Mouse (Mus musculus): ENCODE data around the gene Ntn1.

Ntn1 gene

GRCm38 (mm10) chr11:68385021-68385821, 15.4 kb downstream of the Ntn1 start:
- in situ Hi-C loops (cut with MboI, MseI), result no loop called here

GRCm38 (mm10) chr11:68384592-68385020, 16.0 kb downstream of the Ntn1 start:
- in situ Hi-C loops (cut with MboI, MseI), result no loop called here

GRCm38 (mm10) chr11:68384131-68384530, 16.5 kb downstream of the Ntn1 start:
- in situ Hi-C loops (cut with MboI, MseI), result no loop called here

- in situ Hi-C loops (cut with MboI, MseI), result no loop called here
These were observed 17.1 kb downstream of the Ntn1 start for GRCm38 (mm10) chr11:68383519-68383918.

GRCm38 (mm10) chr11:68381833-68382232, 18.8 kb downstream of the Ntn1 start:
- in situ Hi-C loops (cut with MboI, MseI), result no loop called here

- in situ Hi-C loops (cut with MboI, MseI), result no loop called here
These were observed 19.3 kb downstream of the Ntn1 start for GRCm38 (mm10) chr11:68381318-68381717.

GRCm38 (mm10) chr11:68378946-68379764, 21.5 kb downstream of the Ntn1 start:
- in situ Hi-C loops (cut with MboI, MseI), result no loop called here

- in situ Hi-C loops (cut with MboI, MseI), result no loop called here
These were observed 22.2 kb downstream of the Ntn1 start for GRCm38 (mm10) chr11:68378419-68378818.

- in situ Hi-C loops (cut with MboI, MseI), result no loop called here
These were observed 27.5 kb downstream of the Ntn1 start for GRCm38 (mm10) chr11:68373105-68373504.

- in situ Hi-C loops (cut with MboI, MseI), result no loop called here
These were observed 29.0 kb downstream of the Ntn1 start for GRCm38 (mm10) chr11:68371609-68372008.

GRCm38 (mm10) chr11:68356901-68357300, 43.7 kb downstream of the Ntn1 start:
- in situ Hi-C loops (cut with MboI, MseI), result no loop called here

- in situ Hi-C loops (cut with MboI, MseI), result no loop called here
These were observed 45.1 kb downstream of the Ntn1 start for GRCm38 (mm10) chr11:68355561-68355960.

- in situ Hi-C loops (cut with MboI, MseI), result no loop called here
These were observed 45.8 kb downstream of the Ntn1 start for GRCm38 (mm10) chr11:68354848-68355247.

- in situ Hi-C loops (cut with MboI, MseI), result no loop called here
These were observed 48.4 kb downstream of the Ntn1 start for GRCm38 (mm10) chr11:68352236-68352635.

GRCm38 (mm10) chr11:68348851-68349250, 51.8 kb downstream of the Ntn1 start:
- in situ Hi-C loops (cut with MboI, MseI), result no loop called here

- in situ Hi-C loops (cut with MboI, MseI), result no loop called here
These were observed 52.5 kb downstream of the Ntn1 start for GRCm38 (mm10) chr11:68348083-68348482.

GRCm38 (mm10) chr11:68347508-68347907, 53.1 kb downstream of the Ntn1 start:
- in situ Hi-C loops (cut with MboI, MseI), result no loop called here

GRCm38 (mm10) chr11:68346099-68346498, 54.5 kb downstream of the Ntn1 start:
- in situ Hi-C loops (cut with MboI, MseI), result no loop called here

GRCm38 (mm10) chr11:68344221-68344620, 56.4 kb downstream of the Ntn1 start:
- in situ Hi-C loops (cut with MboI, MseI), result no loop called here

GRCm38 (mm10) chr11:68342761-68343160, 57.9 kb downstream of the Ntn1 start:
- in situ Hi-C loops (cut with MboI, MseI), result no loop called here

- in situ Hi-C loops (cut with MboI, MseI), result no loop called here
These were observed 58.6 kb downstream of the Ntn1 start for GRCm38 (mm10) chr11:68342003-68342400.

GRCm38 (mm10) chr11:68341111-68342002, 59.3 kb downstream of the Ntn1 start:
- in situ Hi-C loops (cut with MboI, MseI), result no loop called here

Data from T-helper 17 cell (primary cell).